Mouse (Mus musculus) layer of hippocampus, postnatal 10 days (tissue): ENCODE results near the gene Socs7. TPM values are rescaled to one million over a fixed set of nuclear protein-coding genes. Genes with fewer than 3 reads are reported as not detected.

ENCODE experiments used
- DNase-seq, 2 experiments: peaks; one replicate each; pipeline ENCODE4 v3.0.0; 2021; ENCODE audit warnings: low spot score in 2 of 2
- total RNA-seq, 2 experiments: library from RNA; stranded (reverse); gene quantifications; 2 replicates each; pipeline ENCODE4 v1.2.3; 2021

Socs7 gene
- total RNA-seq, 2 experiments from 2014 or later: 69.2 to 72.6 TPM

GRCm38 (mm10) chr11:97415712-97416636 is 53.6 kb downstream of the Socs7 start:
- no peak for DNase-seq

DNA sequence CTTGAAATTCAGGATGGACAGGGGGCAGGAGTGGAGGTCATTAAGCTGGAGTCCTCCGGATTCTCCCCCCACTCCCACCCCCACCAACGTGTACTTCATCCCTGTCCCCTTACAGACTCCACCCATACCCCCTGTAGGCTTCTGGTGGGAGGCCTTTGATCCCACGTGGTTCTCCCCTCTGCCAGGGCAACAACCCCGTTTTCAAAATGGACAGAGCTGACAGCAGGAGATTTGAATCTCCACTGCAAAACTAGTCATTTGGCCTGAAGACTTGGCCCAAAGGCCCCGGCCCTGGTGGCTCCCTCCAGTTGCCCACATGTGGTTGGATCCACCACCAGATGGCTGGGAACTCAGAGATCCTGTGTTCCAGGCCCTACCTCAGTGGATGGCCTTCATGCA is 54.3 kb downstream of the Socs7 start:
- DNase-seq: no peak

- no peak for DNase-seq
These were observed 56.6 kb downstream of the Socs7 start for GRCm38 (mm10) chr11:97418834-97419539.

DNA sequence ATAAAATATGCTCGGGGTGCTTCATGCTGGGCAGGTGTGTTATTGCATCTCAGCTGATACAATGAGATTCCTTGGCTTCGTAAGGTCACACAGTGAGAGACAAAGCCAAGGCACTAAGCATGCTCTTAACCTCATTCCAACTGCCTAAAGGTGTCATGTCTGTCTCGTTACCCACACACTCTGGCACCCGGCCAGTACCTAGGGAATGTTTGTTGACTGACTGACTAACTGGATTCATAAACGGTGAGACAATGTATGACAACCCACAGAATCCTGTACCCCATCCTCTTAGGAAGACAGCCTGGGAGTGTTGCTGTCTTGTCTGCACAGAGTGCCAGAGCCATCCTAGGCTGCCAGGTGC is 57.2 kb downstream of the Socs7 start:
- no peak for DNase-seq

DNA sequence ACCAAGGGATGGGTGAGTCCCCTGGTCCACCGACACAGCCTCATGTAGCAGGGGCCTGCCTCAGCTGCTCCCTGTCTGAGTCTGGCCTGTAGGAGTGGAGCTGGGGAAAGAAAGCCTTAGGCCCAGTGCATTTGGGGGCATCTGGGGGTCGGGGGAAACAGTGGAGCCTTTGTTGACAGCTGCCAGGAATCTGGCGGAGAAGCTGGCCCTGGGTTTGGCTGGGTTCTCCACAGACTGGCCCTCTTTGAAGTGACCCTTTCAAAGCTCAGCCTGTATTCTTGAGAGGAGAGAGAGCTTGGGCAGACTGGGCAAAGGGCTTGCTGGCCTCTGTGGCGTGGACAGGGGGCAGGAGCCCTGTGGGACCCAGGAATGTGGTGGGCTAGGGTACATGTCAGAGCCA is 60.2 kb downstream of the Socs7 start:
- DNase-seq: peak; percentile 55 to 63

DNA sequence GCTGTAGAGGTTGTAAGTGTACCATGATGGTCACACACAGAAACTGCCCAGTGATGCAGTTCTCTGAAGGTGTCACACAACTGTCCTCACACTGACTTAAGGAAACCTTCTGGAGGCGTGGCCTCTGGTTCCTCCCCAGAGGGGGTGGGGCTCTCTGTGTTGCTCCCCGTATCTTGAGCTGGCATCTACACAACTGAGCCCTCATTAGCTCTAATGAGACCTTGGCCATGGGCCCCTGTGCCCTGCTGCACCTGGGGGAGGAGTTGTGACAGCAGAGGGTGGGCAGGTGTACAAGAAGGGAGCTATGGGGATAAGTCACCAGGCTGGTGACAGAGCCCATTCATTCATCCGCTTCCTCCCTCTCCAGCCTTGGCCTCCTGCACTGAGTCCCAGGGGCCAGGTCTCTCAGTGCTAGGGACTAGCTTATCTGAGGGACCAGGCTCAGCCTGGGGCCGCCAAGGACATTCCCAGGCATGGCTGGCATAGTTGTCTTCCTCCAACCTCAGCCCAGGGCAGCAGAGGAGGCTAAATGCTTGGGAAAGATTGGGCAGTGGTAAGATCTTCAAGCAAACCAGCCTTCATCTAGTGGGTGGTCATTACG is 61.8 kb downstream of the Socs7 start:
- no peak for DNase-seq

- DNase-seq: no peak
These were observed 62.5 kb downstream of the Socs7 start for GRCm38 (mm10) chr11:97424802-97425201.

- peak; percentile 57 to 63 for DNase-seq
These were observed 65.7 kb downstream of the Socs7 start for GRCm38 (mm10) chr11:97427794-97428725.

- DNase-seq: no peak
These were observed 66.4 kb downstream of the Socs7 start for GRCm38 (mm10) chr11:97428726-97429077.

DNA sequence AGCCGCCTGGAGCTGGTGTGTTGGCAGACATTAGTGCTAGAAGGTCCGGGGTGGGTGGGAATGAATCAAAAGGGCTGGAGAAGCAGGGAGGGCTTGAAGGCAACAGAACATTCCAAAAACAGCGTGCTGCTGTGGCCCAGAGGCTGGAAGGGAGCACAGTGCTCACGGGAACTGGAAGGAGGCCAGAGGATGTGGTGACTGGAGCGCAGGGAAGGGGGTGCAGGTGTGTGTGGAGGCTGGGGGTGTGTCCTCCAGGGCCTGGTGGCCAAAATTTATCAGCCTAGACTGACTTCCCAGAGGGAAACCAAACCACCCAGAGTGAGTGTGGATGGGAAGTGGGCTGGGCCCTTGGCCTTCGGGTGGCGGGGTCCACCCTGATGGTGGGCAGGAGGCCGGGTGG is 67.3 kb downstream of the Socs7 start:
- no peak for DNase-seq

- no peak for DNase-seq
These were observed 69.7 kb downstream of the Socs7 start for GRCm38 (mm10) chr11:97432015-97432414.

GRCm38 (mm10) chr11:97432983-97433539 is 70.7 kb downstream of the Socs7 start:
- no peak for DNase-seq

GRCm38 (mm10) chr11:97434121-97434520 is 71.8 kb downstream of the Socs7 start:
- DNase-seq: no peak

DNA sequence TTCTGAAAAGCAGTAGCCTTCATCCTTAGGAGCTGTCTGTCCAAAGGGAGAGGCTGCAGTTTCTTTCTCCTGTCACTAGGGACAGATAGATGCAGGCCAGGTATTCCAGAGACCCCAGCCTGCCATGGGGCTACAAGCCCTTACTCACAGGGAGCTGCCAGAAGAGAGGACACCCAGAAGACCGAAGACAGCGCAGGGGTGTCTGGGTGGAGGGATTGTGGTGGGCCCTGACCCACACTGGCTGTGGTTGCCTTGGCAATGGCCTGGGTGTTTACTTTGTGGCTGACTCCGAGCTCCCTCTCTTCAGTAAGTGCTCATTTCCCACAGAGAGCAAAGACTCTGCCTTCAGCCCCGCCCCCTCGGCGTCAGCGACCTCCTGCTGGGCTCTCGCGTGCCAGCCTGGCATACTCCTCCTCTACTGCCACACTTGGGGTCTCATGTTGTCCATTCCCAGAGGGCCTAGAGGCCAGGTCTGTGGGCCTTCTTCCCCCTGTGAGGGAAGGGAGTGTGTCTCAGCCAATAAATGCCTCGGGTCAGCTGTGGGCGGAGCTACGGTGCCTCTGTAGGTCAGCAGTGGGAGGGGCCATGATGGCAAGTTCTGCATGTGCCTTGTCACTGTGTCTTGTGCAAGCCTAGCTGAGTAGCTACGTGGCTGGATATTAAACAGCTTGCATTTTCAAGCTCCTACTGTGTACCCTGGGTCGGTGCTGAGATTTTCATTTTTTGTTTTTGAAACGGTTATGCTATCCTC is 72.5 kb downstream of the Socs7 start:
- no peak for DNase-seq

- DNase-seq: no peak
These were observed 73.6 kb downstream of the Socs7 start for GRCm38 (mm10) chr11:97435808-97436491.

- no peak for DNase-seq
These were observed 75.4 kb downstream of the Socs7 start for GRCm38 (mm10) chr11:97437745-97438144.

DNA sequence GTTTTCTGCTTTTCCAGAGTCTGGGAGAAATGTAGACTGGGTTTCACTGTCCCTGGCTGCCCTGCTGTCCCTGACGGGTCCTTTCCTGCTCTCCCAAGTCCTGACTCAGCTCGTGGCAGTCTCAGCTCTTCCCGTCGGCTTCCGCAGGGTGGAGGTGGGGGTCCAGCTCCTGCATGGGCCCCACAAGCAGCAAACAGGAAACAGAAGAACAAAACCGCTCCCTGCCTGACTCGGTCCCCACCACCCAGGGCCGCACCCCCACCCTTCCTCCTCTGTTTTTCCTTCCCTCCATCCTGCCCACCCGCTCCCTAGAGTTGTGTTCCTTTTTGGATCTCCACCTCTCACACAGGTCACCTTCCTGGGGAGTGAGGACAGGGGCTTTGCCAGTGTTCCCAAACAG is 76.5 kb downstream of the Socs7 start:
- DNase-seq: no peak

DNA sequence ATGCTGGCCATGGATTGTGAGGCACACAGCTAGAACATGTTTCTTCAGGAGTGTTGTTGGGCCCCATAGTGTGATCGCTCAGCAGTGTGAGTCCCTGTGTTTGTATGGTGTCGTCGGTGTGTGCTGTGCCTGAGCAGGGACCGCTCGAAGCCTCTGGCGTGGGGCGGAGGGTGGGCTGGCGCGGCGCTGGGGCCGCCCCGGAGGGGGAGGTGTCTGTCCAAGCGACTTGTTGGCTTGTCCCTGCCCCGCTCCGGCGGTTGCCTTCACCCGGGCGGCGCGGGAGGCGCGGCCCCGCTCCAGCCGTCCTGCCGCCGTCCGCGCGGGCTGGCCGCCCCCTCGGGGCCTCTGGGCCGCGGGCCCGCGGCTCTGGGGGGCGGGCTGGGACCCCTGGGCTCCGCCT is 77.6 kb downstream of the Socs7 start:
- DNase-seq: no peak

DNA sequence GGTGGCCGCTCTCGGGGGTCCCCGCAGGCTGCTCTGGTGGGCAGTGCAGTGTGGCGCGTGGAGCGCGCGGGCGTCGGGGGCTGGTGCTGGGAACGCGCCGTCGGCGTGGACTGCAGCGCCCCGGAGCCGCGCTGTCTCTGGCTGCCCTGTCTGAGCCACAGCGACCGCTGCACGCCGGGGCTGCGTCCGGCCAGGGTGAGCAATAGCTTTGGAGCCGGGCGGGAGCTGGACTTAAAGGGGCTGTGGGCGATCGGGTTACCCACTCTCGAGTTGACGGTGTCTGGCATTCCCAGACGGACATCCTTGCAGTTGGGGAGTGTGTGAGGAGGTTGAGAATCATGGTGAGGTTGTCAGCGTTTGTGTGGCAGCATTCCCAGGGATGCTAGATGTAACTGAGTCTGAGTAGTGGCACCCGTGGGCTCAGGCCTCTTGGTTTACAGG is 78.1 kb downstream of the Socs7 start:
- DNase-seq: no peak
